Mouse (Mus musculus) MEL (cell line): ENCODE data around the gene Plekhh3.

Source experiments
- CHD2 ChIP-seq: IDR thresholded peaks from 2 replicates; pipeline ENCODE4 v1.6.1; 2011; ENCODE audit warnings: low read length, improper control_type of control experiment
- CTCF ChIP-seq, 3 experiments: IDR thresholded peaks in 2 of 3; conservative IDR thresholded peaks in 1 of 3; 2 replicates each; pipeline ENCODE4 v1.5.1; 2011 to 2012; ENCODE audit warnings: low read length in 3 of 3, low read depth in 2 of 3, mild to moderate bottlenecking in 2 of 3, improper control_type of control experiment in 1 of 3, inconsistent platforms in 1 of 3, mixed read lengths in 1 of 3, moderate library complexity in 1 of 3; ENCODE audit not compliant: control insufficient read depth in 1 of 3, insufficient read depth in 1 of 3, poor library complexity in 1 of 3, severe bottlenecking in 1 of 3
- E2F4 ChIP-seq: IDR thresholded peaks from 2 replicates; pipeline ENCODE4 v1.6.1; 2011; ENCODE audit warnings: low read depth, low read length, improper control_type of control experiment, borderline replicate concordance
- EP300 ChIP-seq, 2 experiments: IDR thresholded peaks; 2 replicates each; pipeline ENCODE4 v1.6.1; 2011; ENCODE audit warnings: improper control_type of control experiment in 2 of 2, low read length in 2 of 2, low read depth in 1 of 2, mild to moderate bottlenecking in 1 of 2
- GABPA ChIP-seq: IDR thresholded peaks from 2 replicates; pipeline ENCODE4 v1.6.1; 2012; ENCODE audit warnings: low read depth, mild to moderate bottlenecking, inconsistent platforms, low read length, improper control_type of control experiment, moderate library complexity
- GATA1 ChIP-seq: IDR thresholded peaks from 2 replicates; pipeline ENCODE4 v1.6.1; 2011; ENCODE audit warnings: low read depth, low read length, improper control_type of control experiment
- HCFC1 ChIP-seq: IDR thresholded peaks from 2 replicates; pipeline ENCODE4 v1.6.1; 2012; ENCODE audit warnings: low read depth, mild to moderate bottlenecking, inconsistent platforms, low read length, improper control_type of control experiment, moderate library complexity
- JUND ChIP-seq: IDR thresholded peaks from 2 replicates; pipeline ENCODE4 v1.6.1; 2011; ENCODE audit warnings: low read depth, mild to moderate bottlenecking, improper control_type of control experiment, low read length
- NELFE ChIP-seq: IDR thresholded peaks from 2 replicates; pipeline ENCODE4 v1.6.1; 2011; ENCODE audit warnings: low read depth, low read length, improper control_type of control experiment
- POLR2A ChIP-seq, 2 experiments: IDR thresholded peaks; 2 replicates each; pipeline ENCODE4 v1.6.1; 2011 to 2012; ENCODE audit warnings: low read length in 2 of 2, mild to moderate bottlenecking in 2 of 2, control low read depth in 1 of 2, improper control_type of control experiment in 1 of 2, low read depth in 1 of 2, moderate library complexity in 1 of 2; ENCODE audit not compliant: control insufficient read depth in 1 of 2, insufficient read depth in 1 of 2, poor library complexity in 1 of 2
- POLR2AphosphoS2 ChIP-seq: IDR thresholded peaks from 2 replicates; pipeline ENCODE4 v1.6.1; 2011; ENCODE audit warnings: low read length, improper control_type of control experiment
- POLR2AphosphoS5 ChIP-seq: IDR thresholded peaks from 2 replicates; pipeline ENCODE4 v1.6.1; 2012; ENCODE audit warnings: low read depth, borderline replicate concordance, mild to moderate bottlenecking, inconsistent platforms, low read length, moderate library complexity, mixed read lengths
- ZC3H11A ChIP-seq: IDR thresholded peaks from 2 replicates; pipeline ENCODE4 v1.6.1; 2012; ENCODE audit warnings: low read depth, mild to moderate bottlenecking, inconsistent platforms, low read length, improper control_type of control experiment

- TF ChIP-seq GATA1 = no peak
- TF ChIP-seq GABPA = no peak
- TF ChIP-seq EP300 (IDR thresholded peaks at IDR 0.05; ENCODE audit: low read depth in 1 of 2, low read length in 2 of 2) = no peak
- TF ChIP-seq CHD2 = no peak
- TF ChIP-seq POLR2AphosphoS5 = no peak
- no peak for TF ChIP-seq E2F4
- no peak for TF ChIP-seq CTCF (IDR thresholded peaks at IDR 0.05 in 2 of 3, conservative IDR thresholded peaks at IDR 0.05 in 1 of 3; ENCODE audit: control insufficient read depth in 1 of 3, insufficient read depth in 1 of 3, low read depth in 2 of 3, low read length in 3 of 3, poor library complexity in 1 of 3, severe bottlenecking in 1 of 3)
- TF ChIP-seq JUND = no peak
- TF ChIP-seq NELFE = no peak
- TF ChIP-seq HCFC1 = no peak
- TF ChIP-seq ZC3H11A = no peak
- no peak for TF ChIP-seq POLR2A (IDR thresholded peaks at IDR 0.05; ENCODE audit: control insufficient read depth in 1 of 2, insufficient read depth in 1 of 2, low read depth in 1 of 2, low read length in 2 of 2, poor library complexity in 1 of 2)
- TF ChIP-seq POLR2AphosphoS2 = no peak
Observed at GRCm38 (mm10) chr11:101164677-101165580, 6.2 kb downstream of the Plekhh3 start.
